Mouse (Mus musculus): Measurements from ENCODE around the gene Adamts17.

Gene Adamts17

DNA sequence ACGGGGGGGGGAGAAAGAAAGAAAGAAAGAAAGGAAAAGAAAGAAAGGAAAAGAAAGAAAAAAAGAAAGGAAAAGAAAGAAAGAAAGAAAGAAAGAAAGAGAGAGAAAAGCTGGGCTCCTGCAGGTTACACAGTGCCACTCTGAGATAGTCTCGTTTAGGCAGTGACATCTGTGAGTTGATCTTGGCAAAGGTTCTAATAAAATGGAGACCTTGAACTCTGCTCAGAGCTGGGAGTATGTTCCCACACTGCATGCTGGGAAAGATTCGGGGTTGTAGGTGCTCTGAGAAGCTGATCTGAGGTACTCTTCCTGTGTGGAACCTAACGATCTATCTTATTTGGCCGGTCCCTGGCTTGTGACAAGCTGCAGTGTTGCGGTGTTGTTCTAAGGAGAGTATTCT, 7.0 kb downstream of the Adamts17 start:
- no peak for DNase-seq (ENCODE audit: low spot score)

DNA sequence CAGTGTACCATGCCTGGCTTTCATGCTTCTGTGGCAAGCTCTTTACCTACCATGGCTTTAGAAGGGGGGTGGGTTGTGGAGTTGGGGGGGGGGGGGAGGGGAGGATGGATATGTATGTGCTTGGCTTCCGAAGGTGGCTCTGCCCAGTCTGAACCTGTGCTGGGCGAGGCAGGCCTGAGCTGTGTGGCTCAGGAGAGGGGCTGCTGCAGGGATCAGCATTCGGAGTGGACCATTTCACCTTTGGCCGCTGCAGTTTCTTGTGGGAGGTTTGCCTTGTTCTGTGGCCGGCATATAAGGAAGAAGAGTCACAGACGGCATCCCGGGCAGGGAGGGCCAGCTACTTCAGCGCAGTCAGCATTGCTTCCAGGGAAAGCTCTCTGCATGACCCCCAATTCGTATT, 7.8 kb downstream of the Adamts17 start:
- no peak for DNase-seq (ENCODE audit: low spot score)

DNA sequence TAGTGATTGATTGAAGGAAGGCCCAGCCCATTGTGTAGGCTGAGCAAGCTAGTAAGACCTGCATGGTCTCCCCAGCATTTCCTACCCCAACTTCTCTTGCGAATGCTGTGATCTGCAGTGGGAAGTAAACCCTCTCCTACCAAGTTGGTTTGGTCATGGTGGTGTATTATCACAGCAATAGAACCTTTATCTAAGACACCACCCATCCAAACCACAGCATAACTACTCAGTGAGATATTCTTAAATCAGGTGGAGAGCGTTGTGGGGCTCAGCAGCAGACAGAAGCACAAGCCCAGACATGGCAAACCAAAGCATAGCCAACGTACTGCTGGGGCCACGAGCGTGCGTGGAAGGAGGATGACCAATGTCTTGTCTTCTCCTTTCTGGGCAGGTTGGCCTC, 9.8 kb downstream of the Adamts17 start:
- DNase-seq (ENCODE audit: low spot score) = no peak

DNA sequence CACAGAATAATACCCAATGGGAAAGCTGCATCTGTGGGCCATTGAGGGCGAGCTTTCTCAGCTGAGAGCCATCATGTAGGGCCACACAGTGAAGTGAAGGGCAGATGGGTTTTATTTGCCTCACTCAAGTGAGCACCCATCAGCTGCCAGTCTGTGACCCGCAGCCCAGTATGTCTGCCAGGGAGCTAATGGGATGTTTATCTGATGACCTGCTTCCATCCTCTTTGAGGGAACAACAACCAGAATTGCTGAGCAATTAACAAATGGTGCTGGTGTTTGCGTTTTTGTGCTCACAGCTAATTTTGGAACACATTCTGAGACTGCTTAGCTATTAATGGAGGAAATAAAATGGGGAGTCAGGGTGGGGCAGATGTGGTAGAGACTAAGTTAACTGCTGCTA, 12.6 kb downstream of the Adamts17 start:
- DNase-seq (ENCODE audit: low spot score) = no peak

DNA sequence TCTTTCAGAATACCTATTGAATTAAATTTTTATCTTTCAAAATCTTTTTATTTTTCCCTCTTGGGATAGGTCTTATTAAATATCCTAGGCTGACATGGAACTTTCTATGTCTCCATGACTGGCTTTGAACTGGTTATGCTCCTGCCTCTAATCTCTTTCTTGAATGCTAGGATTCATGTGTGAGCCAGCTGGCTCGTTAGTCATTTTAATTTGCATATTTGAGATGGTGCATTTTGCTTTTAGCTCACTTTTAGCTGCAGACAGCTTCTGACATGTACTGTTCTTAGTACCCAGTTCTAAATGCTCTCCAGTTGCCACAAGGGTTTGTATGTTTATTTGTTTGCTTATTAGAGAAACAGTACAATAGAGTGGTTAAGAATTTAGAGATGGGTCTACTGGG, 18.1 kb downstream of the Adamts17 start:
- DNase-seq (ENCODE audit: low spot score) = no peak

DNA sequence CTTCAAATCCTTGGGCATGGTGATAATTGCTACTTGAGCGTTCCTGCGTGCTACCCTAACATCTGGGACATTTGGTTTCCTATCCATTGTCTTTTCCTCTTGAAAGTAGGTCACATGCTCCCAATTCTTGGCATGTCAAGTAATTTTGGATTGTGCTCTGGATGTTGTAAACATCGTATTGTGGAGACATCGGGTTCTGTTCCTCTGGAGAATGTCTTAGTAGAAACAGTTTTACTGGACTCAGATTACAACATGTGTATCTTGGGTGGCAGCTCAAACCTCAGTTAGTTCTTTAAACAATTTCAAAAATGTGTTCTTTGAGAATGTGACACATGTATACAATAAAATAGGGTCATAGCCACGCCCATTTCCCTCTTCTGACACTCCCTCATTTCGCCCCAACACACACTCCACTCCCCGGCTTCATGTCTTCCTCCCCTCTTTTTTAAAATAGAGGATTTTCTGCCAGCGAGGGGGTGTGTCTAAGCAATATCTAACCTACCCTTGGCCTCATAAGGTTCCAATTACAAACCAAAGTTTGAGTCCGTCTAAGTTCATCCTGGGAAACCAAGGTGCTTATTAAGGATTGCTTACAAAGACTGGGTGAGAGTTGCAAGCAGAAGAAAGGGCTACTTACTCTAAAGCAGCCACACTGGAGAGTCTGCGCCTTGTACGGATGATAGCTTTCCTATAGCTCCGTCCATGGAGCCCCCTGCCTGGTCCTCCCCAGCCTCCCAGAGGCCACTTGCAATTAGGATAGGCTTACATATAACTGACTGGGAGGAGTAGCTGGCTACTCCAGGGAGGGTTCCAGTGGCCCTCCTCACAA, 18.9 kb downstream of the Adamts17 start:
- DNase-seq (ENCODE audit: low spot score) = no peak

DNA sequence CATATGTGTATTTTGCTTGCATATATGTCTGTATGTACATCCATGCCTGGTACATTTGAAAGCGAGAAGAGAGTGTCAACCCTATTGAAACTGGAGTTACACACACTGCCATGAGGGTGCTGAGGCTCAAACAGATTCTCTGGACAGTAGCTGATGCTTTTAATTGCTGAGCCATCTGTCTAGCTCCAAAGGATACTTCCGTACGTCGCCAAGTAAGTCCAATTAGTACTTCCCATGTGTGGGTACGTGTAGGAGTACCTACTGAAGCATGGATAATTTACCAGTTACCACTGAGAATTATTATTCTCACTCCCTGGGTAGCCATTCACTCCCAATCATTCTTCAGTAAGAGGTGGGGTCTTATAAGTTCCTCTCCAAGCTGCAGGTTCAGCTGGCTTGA, 19.7 kb downstream of the Adamts17 start:
- no peak for DNase-seq (ENCODE audit: low spot score)

DNA sequence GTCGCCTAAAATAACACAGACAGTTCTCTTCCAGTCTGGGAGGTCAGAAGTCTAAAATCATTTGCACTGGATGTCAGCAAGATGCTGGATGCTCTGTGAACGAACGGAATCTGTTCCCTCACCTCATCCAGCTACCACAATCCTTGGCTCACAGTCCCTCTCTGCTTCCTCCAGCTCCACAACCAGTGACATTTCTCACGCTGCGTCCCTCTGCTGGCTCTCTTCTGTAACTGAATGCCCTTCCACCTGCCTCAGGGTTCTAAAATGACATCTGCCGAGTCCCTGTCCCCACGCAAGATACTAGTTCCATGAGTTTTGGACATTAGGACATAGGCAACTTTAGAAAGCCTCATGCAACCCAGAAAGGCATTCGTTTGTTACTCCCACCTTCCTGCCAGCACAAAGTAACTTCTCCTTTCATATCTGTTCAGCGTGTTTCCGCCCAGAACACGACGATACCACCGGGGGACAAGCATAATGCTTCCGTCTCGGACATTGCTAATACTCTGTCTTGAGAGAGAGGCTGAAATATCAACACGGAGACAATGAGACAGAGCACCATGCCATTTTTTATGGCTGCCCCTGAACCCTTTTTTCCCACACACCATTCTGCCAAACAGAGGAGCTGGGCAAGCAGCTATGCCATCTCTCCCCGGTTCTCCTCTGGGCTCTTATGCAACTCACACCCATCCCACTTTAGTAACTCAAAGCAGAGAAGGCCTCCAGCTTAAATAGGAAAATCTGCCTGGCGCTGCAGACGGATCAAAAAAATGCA, 27.6 kb downstream of the Adamts17 start:
- peak; percentile 24 for DNase-seq (ENCODE audit: low spot score)

DNA sequence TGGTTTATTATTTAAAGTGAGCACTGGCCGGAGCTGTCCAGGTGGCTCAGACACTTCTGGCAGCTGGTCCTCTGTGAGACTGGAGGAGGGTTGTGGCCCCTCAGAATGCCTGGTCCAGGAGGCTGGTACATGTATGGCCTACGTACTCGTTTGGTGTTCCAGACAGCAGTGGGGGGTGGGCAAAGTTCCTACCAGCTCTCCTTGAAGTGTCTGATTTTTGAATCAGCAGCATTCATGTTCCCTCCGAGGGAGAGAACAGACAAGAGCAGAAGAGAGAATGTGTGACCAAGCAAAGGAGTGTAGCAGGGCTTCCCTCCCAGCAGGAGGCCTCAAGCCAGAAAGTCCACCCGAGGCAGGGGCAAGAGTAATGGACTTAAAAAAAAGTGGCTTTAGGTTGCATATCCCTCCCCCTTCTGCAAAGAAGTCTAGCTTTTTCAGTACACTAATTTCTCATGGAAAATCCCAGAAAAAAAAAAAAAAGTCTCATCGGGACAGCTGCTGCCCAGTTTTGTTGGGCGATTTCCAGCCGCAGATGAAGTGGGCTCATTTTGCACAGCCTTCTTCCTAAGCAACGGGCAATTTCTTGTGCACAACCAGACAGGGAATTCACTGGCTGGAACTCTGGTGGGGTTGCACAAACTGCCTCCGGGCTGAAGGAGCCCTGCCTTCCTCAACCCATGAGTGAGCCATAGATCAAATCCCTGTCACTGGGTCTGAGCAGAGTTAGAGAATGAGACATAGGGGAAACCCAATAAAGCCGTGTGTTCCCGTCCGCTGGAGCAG, 28.4 kb downstream of the Adamts17 start:
- DNase-seq (ENCODE audit: low spot score) = peak; percentile 44

DNA sequence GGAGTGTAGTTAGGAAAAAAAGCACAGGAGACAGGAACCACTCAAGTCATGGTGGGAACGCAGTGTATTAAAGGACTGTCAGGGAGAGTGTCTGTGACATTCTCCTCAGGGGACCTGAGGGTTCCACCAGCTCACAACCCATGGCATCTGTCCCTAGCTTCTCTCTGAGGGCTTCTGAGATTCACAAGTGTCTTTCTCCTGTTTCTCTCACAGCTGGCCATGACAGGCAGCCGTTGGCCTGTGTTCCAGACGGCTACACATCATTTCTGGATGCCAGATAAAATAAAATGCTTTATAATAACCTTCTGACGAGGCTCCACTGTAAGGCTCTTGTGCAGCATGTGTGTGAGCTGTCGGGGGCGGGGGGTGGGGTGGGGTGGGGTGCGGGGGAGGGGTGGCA, 32.0 kb downstream of the Adamts17 start:
- DNase-seq (ENCODE audit: low spot score) = no peak

DNA sequence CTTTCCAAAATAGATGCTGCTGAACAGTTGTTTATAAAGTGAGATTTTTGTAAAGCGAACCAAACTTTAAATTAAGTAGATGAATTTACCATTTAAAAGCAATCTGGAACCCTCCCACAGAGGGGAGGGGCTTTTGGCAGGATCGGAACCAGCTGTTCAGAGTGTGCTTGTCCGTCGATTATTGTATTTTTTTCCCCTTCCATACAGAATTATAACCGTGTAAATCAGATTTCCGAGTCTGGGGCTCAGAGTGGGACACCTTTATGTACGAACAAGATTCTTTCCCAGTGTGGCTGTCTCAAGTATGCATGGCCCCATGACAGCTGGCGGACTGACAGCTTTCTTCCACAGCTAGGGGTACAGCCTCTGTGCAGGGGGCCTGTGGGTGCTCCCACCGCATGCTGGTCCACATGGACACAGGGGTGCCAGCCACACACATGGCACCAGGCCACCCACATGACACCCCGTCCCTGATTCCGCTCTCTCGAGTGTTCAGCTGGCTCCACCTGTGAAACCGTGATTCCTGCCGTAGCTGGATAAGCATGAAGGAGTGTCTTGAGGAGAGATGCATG, 32.5 kb downstream of the Adamts17 start:
- no peak for DNase-seq (ENCODE audit: low spot score)

DNA sequence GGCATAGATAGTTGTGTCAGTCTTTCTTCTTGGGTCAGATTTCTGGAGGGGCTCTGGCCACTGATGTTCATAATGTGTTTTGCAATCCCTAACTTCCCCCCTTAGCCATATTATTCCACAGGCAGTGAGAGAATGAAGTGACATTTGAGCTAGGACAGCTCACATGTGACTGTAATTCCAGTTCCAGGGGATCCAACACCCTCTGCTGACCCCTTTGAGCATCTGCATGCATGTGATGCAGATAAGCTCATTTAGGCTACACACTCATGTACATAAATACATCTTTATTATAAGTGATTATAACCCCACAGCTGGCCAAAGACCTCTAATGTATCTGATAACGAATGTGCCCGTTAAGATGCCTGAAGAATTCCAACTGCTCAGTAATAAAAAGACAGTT, 33.7 kb downstream of the Adamts17 start:
- no peak for DNase-seq (ENCODE audit: low spot score)

DNA sequence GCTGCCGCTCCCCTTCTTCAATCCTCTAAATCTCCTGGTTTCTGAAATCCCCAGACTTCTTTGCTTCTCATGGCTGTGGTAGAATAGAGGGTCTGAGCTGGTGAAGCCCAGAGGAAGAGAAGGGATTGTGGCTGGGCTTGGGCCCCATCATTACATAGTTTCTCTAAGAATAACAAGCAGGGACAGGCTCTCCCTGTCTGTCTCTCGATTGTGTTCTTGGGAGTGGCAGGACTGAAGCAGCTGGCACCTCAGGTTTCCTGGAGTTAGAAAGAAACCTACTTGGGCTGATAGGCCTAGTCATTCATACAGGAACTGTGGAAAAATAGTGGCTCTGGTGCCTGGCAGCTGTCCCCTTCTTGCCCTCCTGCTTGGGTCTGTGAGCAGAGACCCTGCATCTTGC, 51.9 kb downstream of the Adamts17 start:
- no peak for DNase-seq (ENCODE audit: low spot score)

DNA sequence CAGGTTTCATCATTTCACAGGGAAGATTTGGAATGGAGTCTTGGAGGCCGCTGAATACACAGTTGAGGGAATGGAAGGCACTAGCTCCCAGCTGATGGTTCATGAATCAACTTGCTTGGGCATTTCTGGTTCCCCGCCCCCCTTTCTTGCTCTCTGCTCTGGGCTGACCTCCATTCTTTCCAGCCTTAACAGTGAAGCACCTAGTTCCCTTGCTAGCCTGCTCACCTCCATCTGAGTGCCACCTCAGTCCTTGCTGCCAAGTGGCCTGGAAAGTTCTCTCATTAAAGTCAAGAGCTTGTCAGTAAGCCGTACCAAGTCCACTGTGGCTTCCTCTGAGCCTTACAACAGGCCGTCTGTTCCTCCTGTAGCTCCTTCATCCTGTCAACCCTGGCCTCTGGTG, 52.6 kb downstream of the Adamts17 start:
- no peak for DNase-seq (ENCODE audit: low spot score)

DNA sequence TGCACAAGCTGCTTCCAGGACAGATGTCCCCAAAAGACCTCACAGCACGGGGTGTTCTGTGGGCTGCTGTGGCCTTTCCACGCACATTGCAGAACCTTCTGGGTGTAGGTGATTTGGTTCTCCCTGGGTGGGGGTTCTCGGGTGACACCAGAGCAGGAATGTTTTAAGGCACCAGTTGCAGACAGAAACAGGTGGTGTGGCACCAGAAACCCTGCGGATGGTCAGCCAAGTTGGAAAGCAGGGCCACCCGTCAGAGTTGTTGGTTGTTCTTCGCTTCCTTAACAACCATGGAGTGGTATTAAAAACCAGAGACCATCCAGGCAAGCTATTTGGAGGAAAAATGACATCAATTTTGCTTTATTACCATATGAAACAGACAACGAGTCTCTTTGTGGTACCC, 62.8 kb downstream of the Adamts17 start:
- no peak for DNase-seq (ENCODE audit: low spot score)

DNA sequence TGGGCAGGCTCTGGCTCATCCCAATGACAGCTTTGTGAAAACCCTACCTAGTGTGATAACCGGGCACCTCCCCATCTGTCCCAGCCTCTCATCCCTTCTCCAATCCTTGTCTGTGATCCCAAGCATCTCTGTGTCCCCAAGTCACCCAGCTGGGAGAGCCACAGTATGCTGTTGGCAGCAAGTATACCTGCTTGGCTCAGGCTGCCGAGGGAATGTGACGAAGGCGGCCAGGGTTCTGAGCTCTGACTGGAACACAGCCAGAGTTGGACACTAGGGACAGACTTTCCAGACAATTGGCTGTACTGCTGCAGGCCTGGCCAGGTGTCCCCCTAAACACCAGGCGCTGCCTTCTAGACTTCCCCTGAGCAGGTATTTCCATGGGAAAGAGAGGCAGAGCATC, 63.5 kb downstream of the Adamts17 start:
- DNase-seq (ENCODE audit: low spot score) = no peak

DNA sequence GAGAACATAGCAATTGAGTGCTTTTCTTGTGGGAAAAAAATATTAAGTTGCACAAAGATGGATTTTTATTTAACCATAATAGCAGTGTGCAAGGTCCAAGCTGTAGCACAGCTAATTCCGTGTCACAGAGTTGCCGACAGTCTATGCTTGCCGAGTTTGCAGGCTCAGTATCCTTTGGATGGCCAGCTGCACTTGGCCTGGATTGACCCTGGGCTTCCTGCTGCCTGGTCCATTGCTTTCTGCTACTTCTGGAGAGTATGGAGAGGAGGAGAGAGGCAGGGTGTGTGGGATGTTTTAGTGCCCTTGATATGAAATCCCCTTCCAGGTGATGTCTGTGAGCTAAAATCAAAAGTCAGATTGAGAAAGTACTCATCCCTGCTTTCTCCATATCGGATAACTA, 66.4 kb downstream of the Adamts17 start:
- no peak for DNase-seq (ENCODE audit: low spot score)

DNA sequence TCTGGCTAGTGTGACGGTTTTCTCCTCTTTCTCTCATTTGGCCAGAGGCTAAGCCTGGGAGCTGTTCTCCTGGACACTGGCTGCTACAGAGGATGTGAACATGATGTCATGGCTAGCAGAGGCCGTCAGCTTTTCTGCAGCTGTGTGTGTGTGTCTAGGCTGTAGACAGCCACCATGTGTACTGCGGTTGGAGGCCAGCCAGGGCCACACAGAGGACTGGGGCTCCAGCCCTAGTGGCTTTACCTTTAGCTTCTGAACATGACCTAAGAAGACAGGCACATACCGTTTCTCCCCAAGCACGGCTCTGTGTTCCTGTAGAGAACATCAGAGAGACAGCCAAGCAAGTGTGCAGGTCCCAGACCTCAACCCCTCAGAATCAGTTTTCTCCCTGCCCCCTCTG, 73.3 kb downstream of the Adamts17 start:
- DNase-seq (ENCODE audit: low spot score) = peak; percentile 36

DNA sequence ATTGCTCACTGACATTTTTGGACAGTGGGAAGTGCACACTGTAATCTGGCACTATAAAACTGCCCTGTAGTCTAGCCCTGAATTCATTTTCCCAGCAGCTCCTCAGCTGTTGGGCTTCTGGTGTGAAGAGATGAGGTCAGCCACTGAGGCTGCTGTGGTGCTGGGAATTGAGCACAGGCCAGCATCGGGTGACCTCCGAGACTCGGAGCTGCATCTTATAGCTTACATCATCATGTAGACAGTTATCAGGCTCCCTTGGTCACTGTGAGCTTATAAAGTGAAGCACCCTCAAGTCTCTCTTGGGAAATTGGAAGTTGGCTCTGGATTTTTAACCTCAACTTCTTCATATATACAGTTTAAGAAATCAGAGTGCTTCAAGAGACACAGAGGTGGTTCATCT, 84.1 kb downstream of the Adamts17 start:
- no peak for DNase-seq (ENCODE audit: low spot score)

DNA sequence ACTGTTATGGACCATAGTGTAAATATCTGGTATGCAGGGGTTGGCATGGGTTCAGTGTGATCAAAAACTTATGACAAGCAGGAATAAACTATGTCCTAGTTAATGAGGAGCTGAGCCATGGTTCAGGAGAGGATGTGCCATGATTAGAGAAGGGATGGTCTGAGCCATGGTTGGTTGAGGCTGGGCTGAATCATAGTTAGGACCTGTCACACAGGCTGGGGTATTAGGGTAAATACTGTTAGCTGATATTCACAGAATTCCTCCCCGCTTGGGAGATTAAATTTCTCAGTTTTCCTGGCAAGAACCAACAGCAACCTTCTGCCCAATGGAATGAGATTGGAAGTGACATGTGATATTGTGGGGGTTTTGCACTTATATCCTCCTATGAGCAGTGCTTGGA, 84.6 kb downstream of the Adamts17 start:
- no peak for DNase-seq (ENCODE audit: low spot score)

DNA sequence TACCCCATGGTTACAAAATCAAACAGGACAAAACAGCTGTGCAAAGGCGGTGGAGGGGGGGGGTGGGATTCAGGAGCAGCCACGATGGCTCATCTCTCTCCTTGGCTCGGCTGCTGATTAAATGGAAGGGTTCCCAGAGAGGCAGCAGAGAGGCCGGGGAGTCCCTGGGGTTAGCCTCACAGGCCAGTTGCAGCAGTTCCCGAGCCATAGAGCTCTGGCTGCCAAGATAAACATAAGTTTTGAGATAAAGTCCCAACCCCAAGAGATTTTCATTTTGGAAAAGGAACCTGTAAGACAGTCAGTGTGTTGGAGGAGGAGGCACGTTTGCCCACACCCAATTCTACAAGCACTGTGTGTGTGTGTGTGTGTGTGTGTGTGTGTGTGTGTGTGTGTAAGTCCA, 89.7 kb downstream of the Adamts17 start:
- no peak for DNase-seq (ENCODE audit: low spot score)

DNA sequence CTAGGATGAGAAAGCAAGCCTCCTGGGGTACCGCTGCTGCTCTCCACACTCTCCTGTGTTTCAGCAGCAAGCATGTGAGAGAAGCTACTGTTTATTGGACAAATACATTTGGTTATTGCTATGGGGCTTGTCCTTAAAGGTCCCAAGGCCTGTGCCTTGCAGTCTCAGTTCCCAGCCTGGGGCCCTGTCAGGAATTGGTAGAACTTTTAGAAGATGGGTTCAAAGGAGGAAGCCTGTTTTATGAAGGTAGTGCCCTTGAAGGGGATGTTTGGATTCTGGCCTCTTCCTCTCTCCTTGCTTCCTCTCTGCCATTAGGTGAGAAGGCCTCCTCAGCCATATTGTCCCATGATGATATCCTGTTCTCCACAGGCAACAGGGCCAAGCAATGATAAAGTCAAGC, 91.8 kb downstream of the Adamts17 start:
- no peak for DNase-seq (ENCODE audit: low spot score)

DNA sequence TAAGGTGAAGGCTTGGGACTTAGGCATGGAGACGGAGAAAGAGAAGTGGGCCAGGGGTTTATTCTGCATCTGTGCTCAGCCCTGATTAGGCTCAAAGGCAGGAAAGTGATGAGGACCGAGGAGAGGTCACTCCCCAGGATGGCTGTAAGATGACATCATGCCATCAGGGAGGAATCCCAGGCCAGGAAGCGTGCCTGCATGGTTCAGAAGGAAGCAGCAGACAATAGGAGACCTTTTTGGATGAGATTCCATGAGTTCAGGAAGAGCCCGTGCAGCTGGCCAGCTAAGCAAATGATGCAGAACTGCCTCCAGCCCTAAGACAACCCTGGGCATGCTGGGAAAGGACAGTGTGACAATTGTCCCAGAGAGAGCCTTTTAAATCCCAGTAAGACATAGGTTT, 93.7 kb downstream of the Adamts17 start:
- DNase-seq (ENCODE audit: low spot score) = no peak
